In the genomic region with DNA sequence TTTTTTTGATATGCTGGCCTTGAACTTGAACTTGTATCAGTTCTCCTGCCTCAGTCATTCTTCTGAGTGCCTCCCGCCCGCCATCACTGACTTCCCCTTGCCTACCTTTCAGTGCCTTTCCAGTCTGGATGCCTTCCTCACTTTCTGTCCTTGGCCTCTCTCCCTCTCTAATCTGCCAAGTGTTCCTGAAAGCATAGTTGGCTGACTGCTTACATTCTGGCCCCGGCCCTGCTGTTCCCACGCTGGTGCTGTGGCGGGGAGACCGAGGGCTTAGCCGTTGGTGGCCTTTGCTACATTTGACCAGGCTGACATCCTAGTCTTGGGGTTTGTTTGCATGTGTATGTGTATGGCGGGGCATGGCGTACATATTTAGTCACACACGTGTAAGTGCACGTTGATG, we compare ENCODE assay signal across 13 mouse cellular contexts. TPM values are rescaled to one million over a fixed set of nuclear protein-coding genes. Genes with fewer than 3 reads are reported as not detected.
DNase-seq lines count a peak whose midpoint lies in the region; ATAC-seq and TF ChIP-seq lines count a peak whose summit lies in the region.
"Had no signal": no experiment of that assay in that cellular context is flagged by ENCODE, and none has a peak within 500 bp of the region (broad histone marks: within the 10 kb centered on the region; RNA-seq: fewer than 3 reads in every experiment).

No protein-coding gene starts in this region.

- H3K4me3 ChIP-seq in gastrocnemius, adult 2 months: no peak overlapping the region
- H3K4me3 ChIP-seq in midbrain, postnatal 0 days (ENCODE audit: low read depth, low read length): no peak overlapping the region
- no peak overlapping the region for H3K4me3 ChIP-seq in midbrain, embryonic 10.5 days
- H3K4me3 ChIP-seq in cerebellum, adult 2 months (replicated peaks; ENCODE audit: insufficient read depth, low read depth, low read length): no peak overlapping the region
- H3K4me3 ChIP-seq in forebrain, embryonic 13.5 days: no peak overlapping the region
- H3K4me3 ChIP-seq: embryonic facial prominence, embryonic 13.5 days; kidney, embryonic 15.5 days had no signal

- no peak overlapping the region for H3K9ac ChIP-seq in midbrain, postnatal 0 days (replicated peaks; ENCODE audit: low read length, poor library complexity, severe bottlenecking)
- no peak overlapping the region for H3K9ac ChIP-seq in forebrain, embryonic 13.5 days
- H3K9ac ChIP-seq: embryonic facial prominence, embryonic 13.5 days; kidney, embryonic 15.5 days had no signal

- peak; percentile 34 for DNase-seq in gastrocnemius, adult 2 months
- no peak for DNase-seq in gastrocnemius, postnatal 36 days
- peak; percentile 22 for DNase-seq in midbrain, postnatal 0 days (ENCODE audit: low spot score)
- DNase-seq in midbrain, embryonic 10.5 days (ENCODE audit: low spot score): no peak
- DNase-seq in cerebellum, adult 2 months: peak; percentile 55 to 76
- peak; percentile 19 for DNase-seq in gastrocnemius, postnatal 25 days
- no peak for DNase-seq in lung, postnatal 36 days
- DNase-seq: thymus, postnatal 14 days had no signal

- intact Hi-C loops in gastrocnemius, adult 2 months (cut with DNase I): no loop called here
- intact Hi-C loops in gastrocnemius, postnatal 36 days (cut with DNase I): no loop called here

- no peak for TF ChIP-seq POLR2A in cerebellum, adult 2 months (IDR thresholded peaks at IDR 0.05; ENCODE audit: borderline replicate concordance, insufficient read depth, low read length)

- H3K4me1 ChIP-seq in midbrain, postnatal 0 days (ENCODE audit: insufficient read depth, low read length): no peaks in the 10 kb centered on the region
- peaks cover 28% of the 10 kb centered on the region for H3K4me1 ChIP-seq in midbrain, embryonic 10.5 days
- H3K4me1 ChIP-seq in cerebellum, adult 2 months (ENCODE audit: control insufficient read depth, insufficient read depth, low read length): peaks cover 16% of the 10 kb centered on the region
- H3K4me1 ChIP-seq in forebrain, embryonic 13.5 days: 0 out of 2 replicates have a peak, but pooled peaks cover 11% of the 10 kb centered on the region

- TF ChIP-seq CTCF in gastrocnemius, adult 2 months (IDR thresholded peaks at IDR 0.05): no peak
- no peak for TF ChIP-seq CTCF in midbrain, postnatal 0 days (IDR thresholded peaks at IDR 0.05)
- TF ChIP-seq CTCF in cerebellum, adult 2 months (IDR thresholded peaks at IDR 0.05; ENCODE audit: borderline replicate concordance, insufficient read depth, low read depth, low read length): no peak

- no peaks in the 10 kb centered on the region for H3K9me3 ChIP-seq in midbrain, postnatal 0 days (ENCODE audit: low read length)
- H3K9me3 ChIP-seq in midbrain, embryonic 10.5 days (replicated peaks): no peaks in the 10 kb centered on the region
- no peaks in the 10 kb centered on the region for H3K9me3 ChIP-seq in forebrain, embryonic 13.5 days (replicated peaks)
- H3K9me3 ChIP-seq: embryonic facial prominence, embryonic 13.5 days; kidney, embryonic 15.5 days had no signal

- WGBS in midbrain, postnatal 0 days: 83% methylated on average over 11 of the region's 11 CpGs
- 95% methylated on average over 11 of the region's 11 CpGs for WGBS in midbrain, embryonic 10.5 days
- whole genome bisulfite sequencing in cerebellum, adult 2 months: 10% methylated on average over 11 of the region's 11 CpGs
- WGBS in forebrain, embryonic 13.5 days: 95% methylated on average over 11 of the region's 11 CpGs

- peaks cover 17% of the 10 kb centered on the region for H3K36me3 ChIP-seq in midbrain, postnatal 0 days (ENCODE audit: insufficient read depth, low read length)
- H3K36me3 ChIP-seq in midbrain, embryonic 10.5 days: peaks cover 48% of the 10 kb centered on the region
- peaks cover 42% of the 10 kb centered on the region for H3K36me3 ChIP-seq in forebrain, embryonic 13.5 days (ENCODE audit: poor library complexity, severe bottlenecking)

- H3K4me2 ChIP-seq in midbrain, postnatal 0 days (ENCODE audit: low read depth, low read length, poor library complexity, severe bottlenecking): no peak overlapping the region
- no peak overlapping the region for H3K4me2 ChIP-seq in forebrain, embryonic 13.5 days
- H3K4me2 ChIP-seq: embryonic facial prominence, embryonic 13.5 days; kidney, embryonic 15.5 days; liver, embryonic 11.5 days; midbrain, embryonic 11.5 days had no signal

- ATAC-seq in midbrain, postnatal 0 days (ENCODE audit: low FRiP score): no peak
- no peak for ATAC-seq in forebrain, embryonic 13.5 days

- H3K27me3 ChIP-seq in midbrain, postnatal 0 days (ENCODE audit: insufficient read depth, low read length): no peaks in the 10 kb centered on the region
- no peaks in the 10 kb centered on the region for H3K27me3 ChIP-seq in midbrain, embryonic 10.5 days (ENCODE audit: low read depth, poor library complexity, severe bottlenecking)
- no peaks in the 10 kb centered on the region for H3K27me3 ChIP-seq in cerebellum, adult 2 months (ENCODE audit: control insufficient read depth, insufficient read depth, low read length)
- H3K27me3 ChIP-seq in forebrain, embryonic 13.5 days: no peaks in the 10 kb centered on the region
- H3K27me3 ChIP-seq: embryonic facial prominence, embryonic 13.5 days; kidney, embryonic 15.5 days had no signal

- no peak overlapping the region for H3K27ac ChIP-seq in gastrocnemius, adult 2 months
- no peak overlapping the region for H3K27ac ChIP-seq in midbrain, postnatal 0 days (ENCODE audit: low read depth, low read length)
- no peak overlapping the region for H3K27ac ChIP-seq in midbrain, embryonic 10.5 days (replicated peaks)
- H3K27ac ChIP-seq in cerebellum, adult 2 months (ENCODE audit: insufficient read depth, low read length): no peak overlapping the region
- H3K27ac ChIP-seq in forebrain, embryonic 13.5 days: no peak overlapping the region
- H3K27ac ChIP-seq: embryonic facial prominence, embryonic 13.5 days; kidney, embryonic 15.5 days had no signal

RNA-seq across cellular contexts. Expression of a gene that starts 14.0 kb away (rescaled TPM):
- total RNA-seq in gastrocnemius, adult 2 months (2021): 10 to 100 TPM; 11.9 to 15.7 TPM
- total RNA-seq in gastrocnemius, postnatal 36 days (2021): 10 to 100 TPM; 11.6 to 12.2 TPM
- 7.0 and 15.5 TPM in 2 replicates for total RNA-seq in midbrain, postnatal 0 days (2014; rRNA removed)
- polyA plus RNA-seq in midbrain, postnatal 0 days (2015; fragmentation: Nextera tagmentation; extraction: Ambion mirVana): 22.1 and 24.7 TPM in 2 replicates
- polyA plus RNA-seq in midbrain, embryonic 10.5 days (2016; fragmentation: Nextera tagmentation; extraction: Ambion mirVana): 19.2 and 21.5 TPM in 2 replicates
- 14.9 and 17.0 TPM in 2 replicates for polyA plus RNA-seq in cerebellum, adult 2 months (2012; rRNA removed)
- total RNA-seq in gastrocnemius, postnatal 25 days (2021): 10 to 100 TPM; 11.4 to 13.1 TPM
- polyA plus RNA-seq in forebrain, embryonic 13.5 days (2015; fragmentation: Nextera tagmentation; extraction: Ambion mirVana): 15.8 and 16.4 TPM in 2 replicates

RNA-seq across cellular contexts. Expression of a gene that starts 34.6 kb away (rescaled TPM):
- total RNA-seq in gastrocnemius, adult 2 months (2021): 10 to 100 TPM in 1 of 2 experiments, 1 to 10 TPM in 1; 9.4 to 11.4 TPM
- total RNA-seq in gastrocnemius, postnatal 36 days (2021): 1 to 10 TPM; 6.1 to 9.4 TPM
- 54.5 and 78.4 TPM in 2 replicates for total RNA-seq in midbrain, postnatal 0 days (2014; rRNA removed)
- 48.9 and 55.7 TPM in 2 replicates for polyA plus RNA-seq in midbrain, postnatal 0 days (2015; fragmentation: Nextera tagmentation; extraction: Ambion mirVana)
- 40.0 and 44.0 TPM in 2 replicates for polyA plus RNA-seq in midbrain, embryonic 10.5 days (2016; fragmentation: Nextera tagmentation; extraction: Ambion mirVana)
- 42.1 and 52.5 TPM in 2 replicates for polyA plus RNA-seq in cerebellum, adult 2 months (2012; rRNA removed)
- total RNA-seq in gastrocnemius, postnatal 25 days (2021): 10 to 100 TPM in 1 of 2 experiments, 1 to 10 TPM in 1; 6.4 to 10.9 TPM
- 45.8 and 51.4 TPM in 2 replicates for polyA plus RNA-seq in forebrain, embryonic 13.5 days (2015; fragmentation: Nextera tagmentation; extraction: Ambion mirVana)

RNA-seq across cellular contexts. Expression of a gene that starts 35.1 kb away (rescaled TPM):
- total RNA-seq in gastrocnemius, adult 2 months (2021): 10 to 100 TPM; 18.4 to 23.0 TPM
- total RNA-seq in gastrocnemius, postnatal 36 days (2021): 10 to 100 TPM; 19.6 to 20.4 TPM
- total RNA-seq in midbrain, postnatal 0 days (2014; rRNA removed): 163 and 181 TPM in 2 replicates
- polyA plus RNA-seq in midbrain, postnatal 0 days (2015; fragmentation: Nextera tagmentation; extraction: Ambion mirVana): 135 and 141 TPM in 2 replicates
- 51.5 and 52.2 TPM in 2 replicates for polyA plus RNA-seq in midbrain, embryonic 10.5 days (2016; fragmentation: Nextera tagmentation; extraction: Ambion mirVana)
- 85.5 and 85.8 TPM in 2 replicates for polyA plus RNA-seq in cerebellum, adult 2 months (2012; rRNA removed)
- 10 to 100 TPM; 17.1 to 21.0 TPM for total RNA-seq in gastrocnemius, postnatal 25 days (2021)
- 59.2 and 63.6 TPM in 2 replicates for polyA plus RNA-seq in forebrain, embryonic 13.5 days (2015; fragmentation: Nextera tagmentation; extraction: Ambion mirVana)

RNA-seq across cellular contexts. Expression of a gene that starts 46.1 kb away (rescaled TPM):
- total RNA-seq in gastrocnemius, adult 2 months (2021): under 1 TPM; 0.31 to 0.46 TPM
- total RNA-seq in gastrocnemius, postnatal 36 days (2021): under 1 TPM; 0.39 to 0.43 TPM
- total RNA-seq in midbrain, postnatal 0 days (2014; rRNA removed): 43.7 and 50.5 TPM in 2 replicates
- 9.4 and 9.5 TPM in 2 replicates for polyA plus RNA-seq in midbrain, postnatal 0 days (2015; fragmentation: Nextera tagmentation; extraction: Ambion mirVana)
- polyA plus RNA-seq in midbrain, embryonic 10.5 days (2016; fragmentation: Nextera tagmentation; extraction: Ambion mirVana): 4.2 and 4.8 TPM in 2 replicates
- 71.9 and 72.6 TPM in 2 replicates for polyA plus RNA-seq in cerebellum, adult 2 months (2012; rRNA removed)
- total RNA-seq in gastrocnemius, postnatal 25 days (2021): under 1 TPM; 0.18 to 0.35 TPM
- polyA plus RNA-seq in forebrain, embryonic 13.5 days (2015; fragmentation: Nextera tagmentation; extraction: Ambion mirVana): 5.1 and 5.7 TPM in 2 replicates

Comparison
In these comparisons a context has a peak if more than half of its experiments do, and no peak if none do; other contexts are left out.
1. DNase-seq: peak in gastrocnemius, adult 2 months (single experiment), midbrain, postnatal 0 days (single experiment), cerebellum, adult 2 months (2 of 2) and gastrocnemius, postnatal 25 days (single experiment); none in gastrocnemius, postnatal 36 days (0 of 2), midbrain, embryonic 10.5 days (single experiment) and lung, postnatal 36 days (single experiment).